Mouse (Mus musculus) heart, embryonic 11.5 days (tissue): ENCODE results near the gene Pkd1. TPM values are rescaled to one million over a fixed set of nuclear protein-coding genes. Genes with fewer than 3 reads are reported as not detected.

Source experiments
- ATAC-seq: fragments of 200-750 bp; cut with Nextera tagmentation; replicated peaks from 2 replicates; pipeline ENCODE4 v1.8.0; 2017; ENCODE audit warnings: moderate library complexity; ENCODE audit not compliant: insufficient number of reproducible peaks, low FRiP score, low TSS enrichment
- H3K27ac ChIP-seq: fragments of 300-500 bp; sonication (generic); 2 replicates; pipeline ENCODE4 v1.5.1; 2014; ENCODE audit warnings: mild to moderate bottlenecking, low read depth, low read length
- H3K27me3 ChIP-seq: fragments of 300-500 bp; sonication (generic); 2 replicates; pipeline ENCODE4 v1.6.1; 2014; ENCODE audit warnings: mild to moderate bottlenecking, low read length, mixed read lengths; ENCODE audit not compliant: control insufficient read depth, insufficient read depth
- H3K36me3 ChIP-seq: fragments of 300-500 bp; sonication (generic); 2 replicates; pipeline ENCODE4 v1.6.1; 2014; ENCODE audit warnings: mild to moderate bottlenecking, low read length, moderate library complexity, mixed read lengths; ENCODE audit not compliant: control insufficient read depth, insufficient read depth
- H3K4me1 ChIP-seq: fragments of 300-500 bp; sonication (generic); 2 replicates; pipeline ENCODE4 v1.6.1; 2014; ENCODE audit warnings: low read length; ENCODE audit not compliant: control insufficient read depth, insufficient read depth
- H3K4me2 ChIP-seq: fragments of 300-500 bp; sonication (generic); 2 replicates; pipeline ENCODE4 v1.6.1; 2014; ENCODE audit warnings: mild to moderate bottlenecking, moderate library complexity
- H3K4me3 ChIP-seq: fragments of 300-500 bp; sonication (generic); 2 replicates; pipeline ENCODE4 v1.5.1; 2014; ENCODE audit warnings: low read depth, low read length
- H3K9ac ChIP-seq: fragments of 300-500 bp; sonication (generic); 2 replicates; pipeline ENCODE4 v1.6.1; 2014; ENCODE audit warnings: mild to moderate bottlenecking, low read depth, low read length, moderate library complexity
- H3K9me3 ChIP-seq: fragments of 300-500 bp; sonication (generic); replicated peaks from 2 replicates; pipeline ENCODE4 v1.6.1; 2016; ENCODE audit warnings: low read length; ENCODE audit not compliant: control insufficient read depth
- WGBS: fragments of 180-500 bp; shearing (Covaris S2); extraction: QIAGEN DNeasy Blood & Tissue Kit; methylation state at CpG from one replicate; pipeline ENCODE4 v1.1.7; 2014; ENCODE audit not compliant: insufficient replicate concordance; 5-methylcytosine and 5-hydroxymethylcytosine counted together
- polyA plus RNA-seq: library from polyadenylated mRNA; unstranded; fragments of >200 nt; fragmentation: Nextera tagmentation; extraction: Ambion mirVana; gene quantifications from 2 replicates; pipeline ENCODE4 v1.2.1, GENCODE M21; 2014

Gene Pkd1
- polyA plus RNA-seq, 1 experiment from 2014 or later: 9.2 TPM

DNA sequence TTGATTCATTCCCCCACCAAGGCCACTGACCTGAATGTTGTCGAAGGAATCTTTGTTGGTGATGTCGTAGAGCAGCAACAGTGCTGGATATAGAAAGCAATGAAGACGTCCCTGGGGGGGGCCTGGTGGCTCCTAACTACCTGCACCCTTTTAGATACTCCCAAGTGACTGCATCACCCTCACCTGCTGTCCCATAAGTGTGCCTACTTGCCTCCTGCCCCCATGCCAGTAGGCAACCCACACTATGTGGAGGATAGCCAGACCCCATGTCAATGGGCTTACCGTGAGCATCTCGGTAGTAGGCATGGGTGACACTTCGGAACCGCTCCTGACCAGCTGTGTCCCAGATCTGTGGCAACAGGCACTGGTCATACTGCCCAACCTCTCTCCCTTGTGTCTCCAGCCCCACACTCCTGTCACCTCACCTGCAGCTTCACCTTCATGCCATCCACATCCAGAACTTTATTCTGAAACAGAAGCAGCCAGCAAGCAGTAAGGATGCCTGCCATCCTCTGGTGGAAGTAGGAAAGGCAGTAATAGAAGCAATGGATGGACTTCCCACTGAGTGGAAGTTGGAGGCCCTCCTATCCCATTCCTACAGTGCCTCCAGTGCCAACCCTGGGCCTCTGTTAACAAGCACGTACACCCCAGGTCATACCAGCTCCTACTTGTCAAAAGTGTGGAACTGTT lies 19.1 kb upstream of the Pkd1 start:
- H3K27ac ChIP-seq: no peak overlapping the region
- H3K4me3 ChIP-seq: peak overlapping the region; percentile 95
- H3K4me1 ChIP-seq: peaks cover 33% of the 10 kb centered on the region
- H3K27me3 ChIP-seq: no peaks in the 10 kb centered on the region
- no peaks in the 10 kb centered on the region for H3K9me3 ChIP-seq
- H3K4me2 ChIP-seq: peak overlapping the region; percentile 85
- WGBS: 33% methylated on average over 8 of the region's 8 CpGs
- H3K36me3 ChIP-seq: peaks cover 5% of the 10 kb centered on the region
- no peak for ATAC-seq
- H3K9ac ChIP-seq: peak overlapping the region; percentile 80

DNA sequence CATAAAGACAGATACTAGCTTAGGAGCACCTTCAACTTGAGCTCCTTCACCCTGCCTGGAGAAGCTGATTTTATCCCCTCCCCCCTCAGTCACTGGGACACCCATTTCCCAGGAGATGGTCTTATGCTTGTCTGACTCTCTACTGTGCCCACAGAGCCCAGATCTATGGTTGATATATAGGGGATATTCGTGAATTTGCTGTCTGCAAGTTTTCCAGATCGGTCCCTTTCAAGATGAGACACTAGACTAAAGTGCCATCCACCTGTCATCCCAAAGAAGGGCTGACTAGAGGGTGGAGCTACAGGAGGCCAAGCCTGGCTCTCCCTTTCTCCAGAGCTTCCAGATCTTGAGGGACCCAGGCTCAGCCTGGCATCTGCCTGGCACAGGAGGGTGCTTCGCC lies 18.6 kb upstream of the Pkd1 start:
- WGBS: 62% methylated on average over 3 of the region's 3 CpGs
- Histone ChIP-seq H3K27ac (no peak overlapping the region), H3K4me2 (no peak overlapping the region), H3K36me3 (peaks cover 5% of the 10 kb centered on the region), H3K4me3 (no peak overlapping the region), H3K9ac (no peak overlapping the region), H3K27me3 (no peaks in the 10 kb centered on the region), H3K9me3 (no peaks in the 10 kb centered on the region), H3K4me1 (peaks cover 33% of the 10 kb centered on the region)
- no peak for ATAC-seq

DNA sequence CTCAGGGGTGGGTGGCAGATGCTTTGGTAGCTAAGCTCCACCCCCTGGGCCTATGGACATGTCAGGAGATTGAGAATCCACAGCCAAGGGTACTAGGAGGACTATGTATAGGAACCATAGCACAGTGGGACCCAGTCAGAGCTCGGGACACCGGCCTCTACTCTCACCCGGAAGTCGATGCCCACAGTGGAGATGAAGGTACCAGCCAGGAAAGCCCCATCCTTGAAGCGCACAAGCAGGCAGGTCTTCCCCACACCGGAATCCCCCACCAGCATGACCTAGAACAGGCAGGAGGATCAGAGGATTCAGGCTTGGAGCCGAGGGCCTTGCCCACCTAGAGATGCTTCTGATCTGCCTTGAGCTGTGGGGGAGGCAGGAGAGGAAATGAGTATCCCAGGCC lies 17.6 kb upstream of the Pkd1 start:
- Histone ChIP-seq H3K27ac (no peak overlapping the region), H3K27me3 (no peaks in the 10 kb centered on the region), H3K4me1 (peaks cover 28% of the 10 kb centered on the region), H3K4me2 (no peak overlapping the region), H3K9me3 (no peaks in the 10 kb centered on the region), H3K36me3 (peaks cover 5% of the 10 kb centered on the region), H3K9ac (no peak overlapping the region), H3K4me3 (no peak overlapping the region)
- ATAC-seq: no peak
- WGBS: 73% methylated on average over 7 of the region's 7 CpGs

DNA sequence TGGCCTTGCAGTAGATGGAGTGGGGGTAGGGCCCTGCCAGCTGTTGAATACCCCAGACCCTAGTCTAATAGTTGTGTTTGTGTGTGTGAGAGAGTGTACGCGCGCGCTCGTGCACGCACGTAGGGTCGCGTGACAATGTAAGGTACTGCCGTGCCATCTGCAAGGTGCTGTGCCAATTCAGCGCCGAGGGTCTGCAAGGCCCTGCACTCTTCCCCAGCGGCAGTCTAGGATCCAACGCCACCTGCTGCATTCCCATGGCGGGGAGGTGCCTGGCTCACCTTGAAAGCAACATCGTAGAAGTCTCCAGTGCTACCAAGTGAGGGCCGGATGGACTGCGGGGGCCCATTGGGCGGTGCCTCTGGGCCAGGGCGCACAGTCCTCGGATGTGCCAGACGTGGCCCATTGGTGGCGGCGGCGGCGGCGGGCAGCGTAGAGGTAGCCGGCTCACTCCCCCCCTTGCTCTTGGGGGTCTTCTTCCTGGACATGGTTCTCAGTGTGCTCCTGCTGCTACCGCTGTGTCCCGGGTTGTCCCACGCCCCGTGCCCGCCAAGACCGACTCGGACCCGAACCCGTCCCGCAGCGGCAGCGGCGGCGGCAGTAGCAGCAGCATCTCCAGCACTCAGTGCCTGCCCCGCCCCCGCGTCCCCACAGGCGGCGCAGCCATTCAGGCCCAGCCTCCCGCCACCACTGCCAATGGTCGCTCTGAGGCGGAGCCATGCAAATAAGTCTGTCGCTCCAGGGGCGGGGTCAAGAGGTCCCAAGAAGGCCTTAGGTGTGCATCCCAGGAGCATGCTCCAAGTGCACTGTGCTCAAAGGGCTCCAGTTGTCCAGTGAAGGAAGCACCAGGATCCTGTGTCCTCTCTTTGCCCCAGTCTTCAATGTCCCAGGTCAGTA lies 16.3 kb upstream of the Pkd1 start:
- Histone ChIP-seq H3K9me3 (no peaks in the 10 kb centered on the region), H3K9ac (peak overlapping the region; percentile 63), H3K36me3 (peaks cover 5% of the 10 kb centered on the region), H3K27me3 (no peaks in the 10 kb centered on the region), H3K27ac (no peak overlapping the region), H3K4me2 (peak overlapping the region; percentile 94), H3K4me3 (peak overlapping the region; percentile 44), H3K4me1 (peaks cover 28% of the 10 kb centered on the region)
- ATAC-seq: peak; percentile 65
- 9% methylated on average over 53 of the region's 53 CpGs for WGBS

DNA sequence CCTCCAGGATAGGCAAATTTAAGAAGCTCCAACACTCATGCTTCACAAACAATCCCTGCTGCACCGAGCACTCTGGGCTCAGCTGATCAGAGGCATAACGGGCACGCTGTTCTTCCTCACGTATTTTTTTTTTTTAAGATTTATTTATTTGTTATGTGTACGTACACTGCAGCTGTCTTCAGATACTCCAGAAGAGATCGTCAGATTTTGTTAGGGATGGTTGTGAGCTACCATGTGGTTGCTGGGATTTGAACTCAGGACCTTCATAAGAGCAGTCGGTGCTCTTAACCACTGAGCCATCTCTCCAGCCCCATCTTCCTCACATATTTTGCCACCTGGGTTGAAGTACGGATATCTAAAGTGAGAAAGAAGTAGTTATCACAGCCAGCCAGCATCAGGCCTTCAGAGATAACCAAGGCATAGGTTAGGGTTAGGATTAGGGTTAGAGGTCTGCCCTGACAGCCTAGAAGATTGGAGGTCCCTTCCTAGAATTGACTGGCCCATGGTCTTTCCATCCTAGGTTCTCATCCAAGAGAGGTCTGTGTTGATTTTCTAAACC lies 15.4 kb upstream of the Pkd1 start, which contains the start of gene Rab26:
TSS of gene Rab26 (minus strand) at position 51 of the 559 bp plus-strand sequence.
- no peak for ATAC-seq
- Histone ChIP-seq H3K4me2 (peak within 1 kb of the TSS; percentile 94), H3K4me3 (peak within 1 kb of the TSS; percentile 44), H3K9ac (peak within 1 kb of the TSS; percentile 63), H3K27ac (no peak within 1 kb of the TSS), H3K9me3 (no peaks in the 10 kb centered on the region), H3K36me3 (peaks cover 5% of the 10 kb centered on the region), H3K4me1 (peaks cover 23% of the 10 kb centered on the region), H3K27me3 (no peaks in the 10 kb centered on the region)
- WGBS: 85% methylated on average over 8 of the region's 8 CpGs

DNA sequence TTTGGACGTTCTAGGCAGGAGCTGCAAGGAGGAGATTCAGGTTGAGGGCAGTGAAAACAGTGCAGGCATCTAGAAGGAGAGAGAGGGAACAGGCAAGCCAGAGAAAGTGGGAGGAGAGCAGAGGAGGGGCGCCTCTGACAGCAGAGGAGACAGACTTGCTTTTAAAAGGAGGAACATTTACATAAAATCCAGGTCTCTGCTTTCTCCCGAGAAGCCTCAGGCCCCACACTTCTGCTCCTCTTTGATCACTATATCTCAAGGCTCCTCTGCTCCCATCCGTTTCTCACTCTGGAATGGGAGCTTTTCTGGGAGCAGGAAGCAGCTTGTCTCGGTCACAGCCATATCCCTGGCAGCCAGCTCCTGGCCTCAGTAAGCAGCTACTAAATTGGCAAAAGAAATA lies 14.3 kb upstream of the Pkd1 start:
- Histone ChIP-seq H3K9me3 (no peaks in the 10 kb centered on the region), H3K4me1 (peaks cover 12% of the 10 kb centered on the region), H3K27me3 (no peaks in the 10 kb centered on the region), H3K4me3 (no peak overlapping the region), H3K36me3 (peaks cover under 1% of the 10 kb centered on the region; the same call in 1 of the 2 replicates), H3K9ac (no peak overlapping the region), H3K4me2 (no peak overlapping the region), H3K27ac (no peak overlapping the region)
- no peak for ATAC-seq
- 43% methylated on average over 5 of the region's 5 CpGs for WGBS

DNA sequence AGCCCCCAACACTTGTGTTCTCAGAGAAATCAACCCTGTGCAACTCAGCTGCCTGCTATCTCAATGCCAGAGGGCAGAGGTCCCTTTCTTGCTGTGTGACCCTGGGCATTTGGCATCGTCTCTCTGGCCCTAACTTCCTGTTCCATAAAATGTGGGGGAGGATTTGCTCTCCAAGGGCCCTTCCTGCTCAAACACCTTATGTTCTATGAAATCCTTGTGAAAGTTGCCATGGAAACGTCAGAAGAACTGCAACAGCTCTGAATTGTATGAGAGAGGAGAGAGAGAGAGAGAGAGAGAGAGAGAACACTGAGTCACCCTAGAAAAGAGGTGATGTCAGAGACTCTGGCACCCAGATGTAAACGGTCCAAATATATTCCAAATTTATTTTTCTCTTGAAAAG lies 12.1 kb upstream of the Pkd1 start:
- H3K9ac ChIP-seq: no peak overlapping the region
- WGBS: 42% methylated on average over 3 of the region's 3 CpGs
- H3K4me1 ChIP-seq: peaks cover 8% of the 10 kb centered on the region
- H3K27ac ChIP-seq: no peak overlapping the region
- no peaks in the 10 kb centered on the region for H3K9me3 ChIP-seq
- no peaks in the 10 kb centered on the region for H3K27me3 ChIP-seq
- no peak for ATAC-seq
- H3K36me3 ChIP-seq: no peaks in the 10 kb centered on the region
- H3K4me3 ChIP-seq: no peak overlapping the region
- H3K4me2 ChIP-seq: no peak overlapping the region

DNA sequence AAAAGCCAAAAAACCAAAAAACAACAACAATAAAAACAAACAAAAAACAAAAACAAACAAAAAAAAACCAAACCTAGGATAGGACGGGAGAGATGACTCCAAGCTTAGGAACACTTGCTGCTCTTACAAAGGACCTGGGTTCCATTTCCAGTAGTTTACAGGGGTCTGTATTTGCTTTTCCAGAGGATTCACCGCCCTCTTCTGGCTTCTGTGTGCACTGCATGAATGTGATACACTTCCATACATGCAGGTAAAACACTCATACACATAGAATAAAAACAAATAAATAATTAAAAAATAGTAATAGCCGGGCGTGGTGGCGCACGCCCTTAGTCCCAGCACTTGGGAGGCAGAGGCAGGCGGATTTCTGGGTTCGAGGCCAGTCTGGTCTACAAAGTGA lies 10.7 kb upstream of the Pkd1 start:
- H3K4me1 ChIP-seq: no peaks in the 10 kb centered on the region
- no peak overlapping the region for H3K4me3 ChIP-seq
- H3K36me3 ChIP-seq: no peaks in the 10 kb centered on the region
- H3K9ac ChIP-seq: no peak overlapping the region
- H3K27ac ChIP-seq: no peak overlapping the region
- H3K4me2 ChIP-seq: no peak overlapping the region
- H3K9me3 ChIP-seq: no peaks in the 10 kb centered on the region
- WGBS: 56% methylated on average over 8 of the region's 8 CpGs
- no peak for ATAC-seq
- no peaks in the 10 kb centered on the region for H3K27me3 ChIP-seq
